Mouse (Mus musculus) c-Kit-positive CD71-positive TER-119-positive erythroid progenitor cells, embryonic 14.5 days (primary cell): Measurements from ENCODE around the gene Tnrc6b.
A peak's percentile ranks its signal among the peaks of the same experiment; 100 is the strongest.
"Not testable (repeated sequence)": the region's sequence is repeated elsewhere in the genome, so short reads cannot be mapped to it uniquely, and the experiment has no call there.

ENCODE experiments used
- DNase-seq: peaks from one replicate; pipeline ENCODE4 v3.0.0-alpha.2; 2013; ENCODE audit warnings: low spot score

Gene Tnrc6b

GRCm38 (mm10) chr15:80916621-80917020 lies 205.5 kb downstream of the Tnrc6b start:
- DNase-seq = no peak

- DNase-seq = no peak
These were observed 209.2 kb downstream of the Tnrc6b start for GRCm38 (mm10) chr15:80920346-80920745.

GRCm38 (mm10) chr15:80921781-80922180 lies 210.7 kb downstream of the Tnrc6b start:
- DNase-seq = peak; percentile 28

GRCm38 (mm10) chr15:80924211-80924610 lies 213.1 kb downstream of the Tnrc6b start:
- no peak for DNase-seq

- DNase-seq = no peak
These were observed 217.8 kb downstream of the Tnrc6b start for GRCm38 (mm10) chr15:80928811-80929355.

GRCm38 (mm10) chr15:80930048-80930571 lies 219.0 kb downstream of the Tnrc6b start:
- peak; percentile 40 for DNase-seq

GRCm38 (mm10) chr15:80930676-80931320 lies 219.7 kb downstream of the Tnrc6b start:
- not testable (repeated sequence) for DNase-seq

- DNase-seq = no peak
These were observed 220.3 kb downstream of the Tnrc6b start for GRCm38 (mm10) chr15:80931345-80931960.

GRCm38 (mm10) chr15:80934841-80935240 lies 223.7 kb downstream of the Tnrc6b start:
- no peak for DNase-seq

GRCm38 (mm10) chr15:80936686-80937085 lies 225.6 kb downstream of the Tnrc6b start:
- DNase-seq = no peak

- no peak for DNase-seq
These were observed 227.5 kb downstream of the Tnrc6b start for GRCm38 (mm10) chr15:80938615-80939014.

GRCm38 (mm10) chr15:80939401-80939800 lies 228.3 kb downstream of the Tnrc6b start:
- DNase-seq = no peak

GRCm38 (mm10) chr15:80941468-80942040 lies 230.4 kb downstream of the Tnrc6b start:
- no peak for DNase-seq

- peak; percentile 55 for DNase-seq
These were observed 234.7 kb downstream of the Tnrc6b start for GRCm38 (mm10) chr15:80945851-80946250.

GRCm38 (mm10) chr15:80948145-80949135 lies 237.3 kb downstream of the Tnrc6b start, which contains the start of gene Adsl:
Gene Adsl (plus strand): TSS chr15:80948490.
- DNase-seq = peak; percentile 91

GRCm38 (mm10) chr15:80949431-80949830 lies 238.3 kb downstream of the Tnrc6b start:
- peak; percentile 16 for DNase-seq

- no peak for DNase-seq
These were observed 238.9 kb downstream of the Tnrc6b start for GRCm38 (mm10) chr15:80950055-80950454.

GRCm38 (mm10) chr15:80953971-80954370 lies 242.9 kb downstream of the Tnrc6b start:
- no peak for DNase-seq

GRCm38 (mm10) chr15:80954861-80955260 lies 243.7 kb downstream of the Tnrc6b start:
- no peak for DNase-seq

- DNase-seq = no peak
These were observed 244.8 kb downstream of the Tnrc6b start for GRCm38 (mm10) chr15:80955836-80956438.

GRCm38 (mm10) chr15:80969371-80969770 lies 258.3 kb downstream of the Tnrc6b start:
- no peak for DNase-seq
